Mouse (Mus musculus) bone marrow, adult 2 months (tissue): ENCODE measurements at regions not wholly inside any gene's neighbourhood (a gene's known extent, or its start where the extent isn't known, plus 50 kb on each side); places are given as distances from the start of the nearest gene placed in this dataset.

Experiments
- CTCF ChIP-seq: fragments of 200-500 bp; IDR thresholded peaks from 2 replicates; pipeline ENCODE4 v1.5.1; 2011; ENCODE audit warnings: low read length, control low read depth; ENCODE audit not compliant: control insufficient read depth, insufficient read depth
- POLR2A ChIP-seq: fragments of 200-500 bp; IDR thresholded peaks from 2 replicates; pipeline ENCODE4 v1.6.1; 2011; ENCODE audit warnings: low read depth, mild to moderate bottlenecking, control low read depth, low read length, borderline replicate concordance; ENCODE audit not compliant: control insufficient read depth

- TF ChIP-seq CTCF (no peak), POLR2A (no peak)
Observed at GRCm38 (mm10) chr4:105422466-105422865, 265.3 kb downstream of the Plpp3 start.
